Mouse (Mus musculus): ENCODE measurements around the gene Tti1. TPM values are rescaled to one million over a fixed set of nuclear protein-coding genes. Genes with fewer than 3 reads are reported as not detected.

Tti1 gene
- polyA plus RNA-seq, 2 experiments: 11.1 to 11.3 TPM

DNA sequence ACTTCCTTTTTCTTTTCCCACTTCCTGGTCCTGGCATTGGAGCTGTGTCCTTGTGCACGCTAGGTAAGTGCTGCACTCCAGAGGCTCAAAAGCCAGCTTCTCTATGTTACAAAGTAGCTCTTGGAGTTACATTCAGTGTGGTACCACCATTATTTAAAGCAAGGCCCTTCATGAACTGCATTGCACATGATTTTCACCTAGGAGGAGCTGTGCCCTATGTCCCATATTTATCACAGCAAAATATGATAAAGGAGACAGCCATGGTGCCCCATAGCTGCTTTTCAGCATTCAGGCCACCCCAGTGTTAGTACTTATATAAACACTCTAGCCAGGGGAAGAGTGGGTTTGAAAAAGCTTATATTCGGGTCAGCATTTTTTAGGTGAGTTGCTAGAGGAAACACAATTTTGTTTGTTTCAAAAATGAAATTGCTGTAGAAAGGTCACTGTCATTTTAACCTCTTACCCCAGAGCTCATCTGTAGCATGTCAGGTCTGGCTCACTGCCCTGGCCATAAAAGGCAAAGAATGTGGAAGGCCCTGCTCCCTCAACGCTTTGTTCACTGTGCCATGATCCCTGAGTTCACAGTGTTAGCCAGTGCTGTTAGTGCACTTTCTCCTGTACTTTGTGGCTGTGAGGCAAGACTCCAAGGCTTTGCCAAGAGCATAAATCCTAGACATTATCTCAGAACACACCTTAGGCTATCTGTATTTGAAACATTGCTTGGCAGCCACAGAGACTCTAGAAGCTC is 42.8 kb upstream of the Tti1 start:
- 80% methylated on average over 3 of the region's 3 CpGs for WGBS (ENCODE audit: insufficient replicate concordance)
- Histone ChIP-seq H3K27me3 (ENCODE audit: control insufficient read depth, insufficient read depth, low read length) (no peaks in the 10 kb centered on the region), H3K4me1 (replicated peaks; ENCODE audit: control insufficient read depth in 2 of 2, insufficient read depth in 2 of 2, low read length in 1 of 2) (no peaks in the 10 kb centered on the region), H3K36me3 (replicated peaks; ENCODE audit: control insufficient read depth, insufficient read depth, low read depth) (peaks cover 44% of the 10 kb centered on the region), H3K27ac (no peak overlapping the region), H3K9ac (replicated peaks) (no peak overlapping the region), H3K4me3 (ENCODE audit: insufficient read depth in 1 of 2, low read depth in 2 of 2, low read length in 2 of 2) (no peak overlapping the region), H3K9me3 (ENCODE audit: control insufficient read depth, low read length) (no peaks in the 10 kb centered on the region), H3K4me2 (ENCODE audit: low read depth) (no peak overlapping the region)
- TF ChIP-seq CTCF (IDR thresholded peaks at IDR 0.05; ENCODE audit: low read depth) (no peak), EP300 (IDR thresholded peaks at IDR 0.05; ENCODE audit: low read depth) (no peak)
- no peak for ATAC-seq (ENCODE audit: insufficient read depth)
- DNase-seq (ENCODE audit: low read depth in 3 of 3, low spot score in 3 of 3): no peak

- TF ChIP-seq CTCF (IDR thresholded peaks at IDR 0.05; ENCODE audit: low read depth) (no peak), EP300 (IDR thresholded peaks at IDR 0.05; ENCODE audit: low read depth) (no peak)
- DNase-seq (ENCODE audit: low read depth in 3 of 3, low spot score in 3 of 3) (no peak), ATAC-seq (ENCODE audit: insufficient read depth) (no peak)
- Histone ChIP-seq H3K27ac (no peak overlapping the region), H3K9me3 (ENCODE audit: control insufficient read depth, low read length) (no peaks in the 10 kb centered on the region), H3K36me3 (replicated peaks; ENCODE audit: control insufficient read depth, insufficient read depth, low read depth) (peaks cover 52% of the 10 kb centered on the region), H3K4me2 (ENCODE audit: low read depth) (no peak overlapping the region), H3K4me3 (ENCODE audit: insufficient read depth in 1 of 2, low read depth in 2 of 2, low read length in 2 of 2) (no peak overlapping the region), H3K4me1 (replicated peaks; ENCODE audit: control insufficient read depth in 2 of 2, insufficient read depth in 2 of 2, low read length in 1 of 2) (no peaks in the 10 kb centered on the region), H3K27me3 (ENCODE audit: control insufficient read depth, insufficient read depth, low read length) (no peaks in the 10 kb centered on the region), H3K9ac (replicated peaks) (no peak overlapping the region)
Observed at GRCm38 (mm10) chr2:158068444-158068971, 40.3 kb upstream of the Tti1 start.

DNA sequence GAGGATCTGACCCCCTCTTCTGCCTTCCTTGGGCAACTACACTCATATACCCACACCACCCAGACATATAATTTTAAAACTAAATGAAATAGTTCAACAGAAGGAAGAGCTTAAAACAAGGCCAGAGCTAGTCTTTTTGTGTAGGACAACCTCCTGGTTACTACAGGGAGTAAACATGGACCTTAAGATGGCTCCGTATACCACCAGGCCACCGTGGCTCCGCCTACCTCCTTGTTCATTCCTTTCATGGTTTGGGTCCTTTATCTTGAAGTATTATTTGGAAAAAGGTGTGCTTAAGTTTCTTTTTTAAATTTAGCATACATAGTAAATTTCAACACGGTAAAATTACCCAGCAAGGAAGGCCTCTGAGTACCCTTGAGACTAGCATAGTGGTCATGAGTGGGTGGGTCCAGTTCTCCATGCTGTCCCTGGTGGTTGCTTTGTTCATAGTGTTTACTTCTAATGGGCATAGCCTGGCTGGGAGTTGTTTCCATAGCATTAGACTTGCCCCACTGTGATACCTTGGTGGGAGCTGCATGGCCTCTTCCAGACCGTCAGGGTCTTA is 39.1 kb upstream of the Tti1 start:
- ATAC-seq (ENCODE audit: insufficient read depth) (no peak), DNase-seq (ENCODE audit: low read depth in 3 of 3, low spot score in 3 of 3) (no peak)
- H3K9ac ChIP-seq (replicated peaks): no peak overlapping the region
- WGBS (ENCODE audit: insufficient replicate concordance): 87% methylated on average over 5 of the region's 5 CpGs
- no peak overlapping the region for H3K4me2 ChIP-seq (ENCODE audit: low read depth)
- no peak overlapping the region for H3K27ac ChIP-seq
- H3K36me3 ChIP-seq (replicated peaks; ENCODE audit: control insufficient read depth, insufficient read depth, low read depth): peaks cover 45% of the 10 kb centered on the region
- no peaks in the 10 kb centered on the region for H3K27me3 ChIP-seq (ENCODE audit: control insufficient read depth, insufficient read depth, low read length)
- H3K4me1 ChIP-seq (replicated peaks; ENCODE audit: control insufficient read depth in 2 of 2, insufficient read depth in 2 of 2, low read length in 1 of 2): no peaks in the 10 kb centered on the region
- H3K4me3 ChIP-seq (ENCODE audit: insufficient read depth in 1 of 2, low read depth in 2 of 2, low read length in 2 of 2): no peak overlapping the region
- no peaks in the 10 kb centered on the region for H3K9me3 ChIP-seq (ENCODE audit: control insufficient read depth, low read length)
- no peak for TF ChIP-seq EP300 (IDR thresholded peaks at IDR 0.05; ENCODE audit: low read depth)
- no peak for TF ChIP-seq CTCF (IDR thresholded peaks at IDR 0.05; ENCODE audit: low read depth)

DNA sequence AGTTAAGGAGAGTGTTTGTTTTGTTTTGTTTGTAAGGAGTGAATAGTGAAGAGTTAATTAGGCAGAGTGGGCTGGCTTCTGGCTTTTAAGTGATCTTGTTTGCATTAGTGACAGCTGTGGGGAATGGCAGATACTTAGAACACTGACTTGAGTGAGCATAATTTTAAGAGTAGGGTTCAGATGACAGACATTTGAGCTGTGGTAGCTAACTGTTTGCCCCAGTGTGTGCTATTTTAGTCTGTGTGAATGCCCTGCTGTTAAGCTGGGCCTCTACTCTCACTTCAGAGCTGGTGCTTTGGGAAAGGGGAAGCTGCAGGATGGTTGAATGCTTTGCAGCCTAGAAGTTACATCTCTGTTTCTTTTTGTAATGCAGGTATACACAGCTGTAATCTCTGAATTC is 38.2 kb upstream of the Tti1 start:
- Histone ChIP-seq H3K4me2 (ENCODE audit: low read depth) (no peak overlapping the region), H3K36me3 (replicated peaks; ENCODE audit: control insufficient read depth, insufficient read depth, low read depth) (peaks cover 49% of the 10 kb centered on the region), H3K9ac (replicated peaks) (no peak overlapping the region), H3K4me1 (replicated peaks; ENCODE audit: control insufficient read depth in 2 of 2, insufficient read depth in 2 of 2, low read length in 1 of 2) (no peaks in the 10 kb centered on the region), H3K9me3 (ENCODE audit: control insufficient read depth, low read length) (no peaks in the 10 kb centered on the region), H3K27me3 (ENCODE audit: control insufficient read depth, insufficient read depth, low read length) (no peaks in the 10 kb centered on the region), H3K27ac (no peak overlapping the region), H3K4me3 (ENCODE audit: insufficient read depth in 1 of 2, low read depth in 2 of 2, low read length in 2 of 2) (no peak overlapping the region)
- DNase-seq (ENCODE audit: low read depth in 3 of 3, low spot score in 3 of 3): no peak
- TF ChIP-seq CTCF (IDR thresholded peaks at IDR 0.05; ENCODE audit: low read depth) (no peak), EP300 (IDR thresholded peaks at IDR 0.05; ENCODE audit: low read depth) (no peak)
- no peak for ATAC-seq (ENCODE audit: insufficient read depth)

- DNase-seq (ENCODE audit: low read depth in 3 of 3, low spot score in 3 of 3): no peak
Observed at GRCm38 (mm10) chr2:158065064-158065463, 36.8 kb upstream of the Tti1 start.

More at GRCm38 (mm10) chr2:158065064-158065463, 36.8 kb upstream of the Tti1 start:
- no peak overlapping the region for H3K27ac ChIP-seq
- no peaks in the 10 kb centered on the region for H3K4me1 ChIP-seq (replicated peaks; ENCODE audit: control insufficient read depth in 2 of 2, insufficient read depth in 2 of 2, low read length in 1 of 2)
- H3K36me3 ChIP-seq (replicated peaks; ENCODE audit: control insufficient read depth, insufficient read depth, low read depth): peaks cover 50% of the 10 kb centered on the region
- H3K4me2 ChIP-seq (ENCODE audit: low read depth): no peak overlapping the region
- TF ChIP-seq EP300 (IDR thresholded peaks at IDR 0.05; ENCODE audit: low read depth) (no peak), CTCF (IDR thresholded peaks at IDR 0.05; ENCODE audit: low read depth) (no peak)
- ATAC-seq (ENCODE audit: insufficient read depth): no peak
- no peak overlapping the region for H3K4me3 ChIP-seq (ENCODE audit: insufficient read depth in 1 of 2, low read depth in 2 of 2, low read length in 2 of 2)
- H3K9me3 ChIP-seq (ENCODE audit: control insufficient read depth, low read length): no peaks in the 10 kb centered on the region
- no peaks in the 10 kb centered on the region for H3K27me3 ChIP-seq (ENCODE audit: control insufficient read depth, insufficient read depth, low read length)
- H3K9ac ChIP-seq (replicated peaks): no peak overlapping the region
- 72% methylated on average over 5 of the region's 5 CpGs for WGBS (ENCODE audit: insufficient replicate concordance)

Data from liver, embryonic 14.5 days (tissue).